In genomic region chr11:61147300-61147683, GRCm38 (mm10) we compare ENCODE assay signal across 8 mouse cellular contexts. TPM values are rescaled to one million over a fixed set of nuclear protein-coding genes. Genes with fewer than 3 reads are reported as not detected.
DNase-seq lines count a peak whose midpoint lies in the region; ATAC-seq lines count a peak whose summit lies in the region.

No protein-coding gene starts in this region.

- no peak overlapping the region for H3K27ac ChIP-seq in limb, embryonic 12.5 days

- peak; percentile 34 to 57 for DNase-seq in layer of hippocampus, postnatal 10 days (ENCODE audit: low spot score in 2 of 2)
- DNase-seq in layer of hippocampus, adult 9-11 months = no peak
- peak; percentile 58 for DNase-seq in cerebellum, adult 9-10 months
- peak; percentile 49 for DNase-seq in neural tube, embryonic 10.5 days (ENCODE audit: extremely low spot score, low spot score)
- no peak for DNase-seq in c-Kit-positive CD71-positive TER-119-positive erythroid progenitor cells, embryonic 14.5 days (ENCODE audit: low spot score)
- no peak for DNase-seq in layer of hippocampus, postnatal 14 days (ENCODE audit: low spot score in 2 of 2)

- ATAC-seq in granulocyte monocyte progenitor cell, adult 5-6 weeks (replicated peaks; ENCODE audit: poor library complexity, severe bottlenecking) = 0 out of 2 replicates have a peak, but pooled peaks have one; percentile 6
- peak; percentile 68; the same call in 1 of the 2 replicates for ATAC-seq in limb, embryonic 12.5 days (ENCODE audit: insufficient number of reproducible peaks, insufficient read depth, low FRiP score, low TSS enrichment, low read depth)

- 8% methylated on average over 32 of the region's 32 CpGs for WGBS in limb, embryonic 12.5 days

- H3K4me2 ChIP-seq in limb, embryonic 12.5 days = peak overlapping the region; percentile 75

- H3K9me3 ChIP-seq in limb, embryonic 12.5 days = no peaks in the 10 kb centered on the region

- peaks cover 33% of the 10 kb centered on the region for H3K27me3 ChIP-seq in limb, embryonic 12.5 days

- H3K4me1 ChIP-seq in limb, embryonic 12.5 days (replicated peaks) = peaks cover 9% of the 10 kb centered on the region; the same call in 1 of the 2 replicates

- H3K9ac ChIP-seq in limb, embryonic 12.5 days (replicated peaks) = peak overlapping the region; percentile 54

- peak overlapping the region; percentile 42 for H3K4me3 ChIP-seq in limb, embryonic 12.5 days (replicated peaks)

- H3K36me3 ChIP-seq in limb, embryonic 12.5 days = peaks cover 13% of the 10 kb centered on the region

RNA-seq across cellular contexts. Expression of gene Tnfrsf13b, which starts 20.7 kb away (rescaled TPM):
- total RNA-seq in layer of hippocampus, postnatal 10 days (2021) = 1 to 10 TPM; 1.4 to 2.5 TPM
- total RNA-seq in granulocyte monocyte progenitor cell, adult 5-6 weeks (2014; fragmentation: Nextera tagmentation) = 31.7 and 41.3 TPM in 2 replicates
- total RNA-seq in granulocyte monocyte progenitor cell, adult 5-6 weeks (2017) = 55.8 and 121 TPM in 2 replicates
- polyA plus RNA-seq in limb, embryonic 12.5 days (2016; fragmentation: Nextera tagmentation; extraction: Ambion mirVana) = 0.69 and 0.76 TPM in 2 replicates
- total RNA-seq in layer of hippocampus, postnatal 14 days (2021) = 1 to 10 TPM in 1 of 2 experiments, under 1 TPM in 1; 0.99 to 1.4 TPM

RNA-seq across cellular contexts. Expression of gene Usp22, which starts 27.6 kb away (rescaled TPM):
- 100 to 1,000 TPM; 453 to 469 TPM for total RNA-seq in layer of hippocampus, postnatal 10 days (2021)
- 23.3 and 34.2 TPM in 2 replicates for total RNA-seq in granulocyte monocyte progenitor cell, adult 5-6 weeks (2014; fragmentation: Nextera tagmentation)
- total RNA-seq in granulocyte monocyte progenitor cell, adult 5-6 weeks (2017) = 52.4 and 63.5 TPM in 2 replicates
- polyA plus RNA-seq in limb, embryonic 12.5 days (2016; fragmentation: Nextera tagmentation; extraction: Ambion mirVana) = 196 and 199 TPM in 2 replicates
- 100 to 1,000 TPM; 319 to 320 TPM for total RNA-seq in layer of hippocampus, postnatal 14 days (2021)

Comparison
In these comparisons a context has a peak if more than half of its experiments do, and no peak if none do; other contexts are left out.
1. DNase-seq: peak in layer of hippocampus, postnatal 10 days (2 of 2), cerebellum, adult 9-10 months (single experiment) and neural tube, embryonic 10.5 days (single experiment); none in layer of hippocampus, adult 9-11 months (single experiment), c-Kit-positive CD71-positive TER-119-positive erythroid progenitor cells, embryonic 14.5 days (single experiment) and layer of hippocampus, postnatal 14 days (0 of 2).
2. RNA of gene Tnfrsf13b, which starts 20.7 kb away (total RNA-seq): 31.7 to 121 TPM in granulocyte monocyte progenitor cell, adult 5-6 weeks; 1.4 to 2.5 TPM in layer of hippocampus, postnatal 10 days and 0.99 to 1.4 TPM in layer of hippocampus, postnatal 14 days; every median in the first group is over 4 times any median in the second.
3. RNA of gene Usp22, which starts 27.6 kb away (total RNA-seq): 453 to 469 TPM in layer of hippocampus, postnatal 10 days and 319 to 320 TPM in layer of hippocampus, postnatal 14 days; 23.3 to 63.5 TPM in granulocyte monocyte progenitor cell, adult 5-6 weeks; every median in the first group is over 4 times any median in the second.